Mouse (Mus musculus): ENCODE measurements around the gene Panx1.
A peak's percentile ranks its signal among the peaks of the same experiment; 100 is the strongest.

Gene Panx1

GRCm38 (mm10) chr9:15021156-15021555 lies 24.1 kb downstream of the Panx1 start:
- DNase-seq: no peak

GRCm38 (mm10) chr9:15020561-15021080 lies 24.7 kb downstream of the Panx1 start:
- DNase-seq: no peak

- DNase-seq: no peak
These were observed 26.5 kb downstream of the Panx1 start for GRCm38 (mm10) chr9:15018756-15019131.

- DNase-seq: no peak
These were observed 27.2 kb downstream of the Panx1 start for GRCm38 (mm10) chr9:15017791-15018755.

- peak; percentile 74 for DNase-seq
These were observed 29.9 kb downstream of the Panx1 start for GRCm38 (mm10) chr9:15015223-15015956.

- DNase-seq: no peak
These were observed 37.7 kb downstream of the Panx1 start for GRCm38 (mm10) chr9:15007566-15007965.

GRCm38 (mm10) chr9:15004298-15004685 lies 41.0 kb downstream of the Panx1 start:
- DNase-seq: no peak

- DNase-seq: no peak
These were observed 41.5 kb downstream of the Panx1 start for GRCm38 (mm10) chr9:15003676-15004297.

GRCm38 (mm10) chr9:15002995-15003613 lies 42.2 kb downstream of the Panx1 start:
- no peak for DNase-seq

- DNase-seq: no peak
These were observed 46.5 kb downstream of the Panx1 start for GRCm38 (mm10) chr9:14998790-14999189.

GRCm38 (mm10) chr9:14997271-14998055 lies 47.8 kb downstream of the Panx1 start:
- no peak for DNase-seq

GRCm38 (mm10) chr9:14995525-14995924 lies 49.8 kb downstream of the Panx1 start:
- DNase-seq: no peak

GRCm38 (mm10) chr9:14988606-14989293 lies 56.5 kb downstream of the Panx1 start:
- DNase-seq: no peak

- DNase-seq: no peak
These were observed 62.1 kb downstream of the Panx1 start for GRCm38 (mm10) chr9:14983141-14983540.

GRCm38 (mm10) chr9:14982683-14983082 lies 62.6 kb downstream of the Panx1 start:
- DNase-seq: no peak

GRCm38 (mm10) chr9:14981539-14982155 lies 63.6 kb downstream of the Panx1 start:
- DNase-seq: no peak

GRCm38 (mm10) chr9:14974251-14975232 lies 70.7 kb downstream of the Panx1 start:
- no peak for DNase-seq

GRCm38 (mm10) chr9:14973762-14974161 lies 71.5 kb downstream of the Panx1 start:
- DNase-seq: no peak

- no peak for DNase-seq
These were observed 74.3 kb downstream of the Panx1 start for GRCm38 (mm10) chr9:14970805-14971525.

Data from right cerebral cortex, postnatal 14 days (tissue).